Mouse (Mus musculus) kidney, adult 18-20 months (tissue): ENCODE results near the gene Csnk2a2.

ENCODE experiments used
- DNase-seq: peaks from one replicate; pipeline ENCODE4 v3.0.0; 2021

Csnk2a2 gene

GRCm38 (mm10) chr8:95490006-95490405, at the start of gene Csnk2a2:
TSS of gene Csnk2a2 (minus strand) at chr8:95490039.
- DNase-seq, result no peak

- DNase-seq, result no peak
Observed at GRCm38 (mm10) chr8:95539487-95539886, 49.6 kb upstream of the Csnk2a2 start.

GRCm38 (mm10) chr8:95533584-95534387, 43.9 kb upstream of the Csnk2a2 start, which contains the start of gene Ccdc113:
TSS of gene Ccdc113 (plus strand) at chr8:95534085.
- DNase-seq, result peak; percentile 45

- DNase-seq, result no peak
Observed at GRCm38 (mm10) chr8:95532206-95532605, 42.4 kb upstream of the Csnk2a2 start.

GRCm38 (mm10) chr8:95528750-95529310, 39.0 kb upstream of the Csnk2a2 start:
- no peak for DNase-seq

GRCm38 (mm10) chr8:95528194-95528593, 38.4 kb upstream of the Csnk2a2 start:
- no peak for DNase-seq

GRCm38 (mm10) chr8:95523991-95524390, 34.2 kb upstream of the Csnk2a2 start:
- no peak for DNase-seq

GRCm38 (mm10) chr8:95516928-95517327, 27.1 kb upstream of the Csnk2a2 start:
- no peak for DNase-seq

GRCm38 (mm10) chr8:95513219-95513618, 23.4 kb upstream of the Csnk2a2 start:
- DNase-seq, result no peak

- DNase-seq, result no peak
Observed at GRCm38 (mm10) chr8:95512257-95512656, 22.4 kb upstream of the Csnk2a2 start.

GRCm38 (mm10) chr8:95506245-95506644, 16.4 kb upstream of the Csnk2a2 start:
- no peak for DNase-seq

GRCm38 (mm10) chr8:95505606-95506005, 15.8 kb upstream of the Csnk2a2 start:
- DNase-seq, result no peak

- DNase-seq, result no peak
Observed at GRCm38 (mm10) chr8:95504835-95505234, 15.0 kb upstream of the Csnk2a2 start.

- DNase-seq, result no peak
Observed at GRCm38 (mm10) chr8:95502431-95502830, 12.6 kb upstream of the Csnk2a2 start.

GRCm38 (mm10) chr8:95500436-95500835, 10.6 kb upstream of the Csnk2a2 start:
- no peak for DNase-seq

- no peak for DNase-seq
Observed at GRCm38 (mm10) chr8:95499266-95500064, 9.6 kb upstream of the Csnk2a2 start.

- no peak for DNase-seq
Observed at GRCm38 (mm10) chr8:95497821-95498220, 8.0 kb upstream of the Csnk2a2 start.

GRCm38 (mm10) chr8:95496420-95496819, 6.6 kb upstream of the Csnk2a2 start:
- DNase-seq, result no peak

GRCm38 (mm10) chr8:95495444-95495843, 5.6 kb upstream of the Csnk2a2 start:
- no peak for DNase-seq

- no peak for DNase-seq
Observed at GRCm38 (mm10) chr8:95492057-95492456, 2.2 kb upstream of the Csnk2a2 start.

GRCm38 (mm10) chr8:95488698-95489332, 1.0 kb downstream of the Csnk2a2 start:
- DNase-seq, result peak; percentile 84

GRCm38 (mm10) chr8:95487800-95488697, 1.8 kb downstream of the Csnk2a2 start:
- peak; percentile 15 for DNase-seq
